Mouse (Mus musculus) thymus, adult 2 months (tissue): ENCODE measurements around the gene Myo7a.

Experiments
- CTCF ChIP-seq: fragments of 200-500 bp; IDR thresholded peaks from 2 replicates; pipeline ENCODE4 v1.5.1; 2012; ENCODE audit warnings: mild to moderate bottlenecking, control low read depth, low read length, moderate library complexity, borderline replicate concordance; ENCODE audit not compliant: control insufficient read depth, poor library complexity, insufficient read depth; ENCODE audit errors: extremely low read depth
- POLR2A ChIP-seq: fragments of 200-500 bp; IDR thresholded peaks from 2 replicates; pipeline ENCODE4 v1.6.1; 2012; ENCODE audit warnings: mild to moderate bottlenecking, low read length, control low read depth, moderate library complexity; ENCODE audit not compliant: control insufficient read depth, poor library complexity, insufficient read depth; ENCODE audit errors: extremely low read depth

- TF ChIP-seq POLR2A: no peak
- TF ChIP-seq CTCF: no peak
These were observed 34.0 kb upstream of the Myo7a start for GRCm38 (mm10) chr7:98153345-98153744.
